Mouse (Mus musculus) erythroblast, embryonic 14.5 days (primary cell): ENCODE results near the gene Gm13289.
"Not testable (repeated sequence)": the region's sequence is repeated elsewhere in the genome, so short reads cannot be mapped to it uniquely, and the experiment has no call there.

Experiments used
- GATA1 ChIP-seq: IDR thresholded peaks from 2 replicates; pipeline ENCODE4 v1.6.1; 2012; ENCODE audit warnings: low read length, inconsistent platforms, mixed read lengths
- TAL1 ChIP-seq: IDR thresholded peaks from 3 replicates; pipeline ENCODE4 v1.6.1; 2012; ENCODE audit warnings: low read length, inconsistent platforms, mixed read lengths

- TF ChIP-seq GATA1, TAL1: not testable (repeated sequence)
These were observed 28.5 kb downstream of the Gm13289 start, which contains the start of gene Gm13288 for GRCm38 (mm10) chr4:88805231-88805630.
